Mouse (Mus musculus): ENCODE results near the gene Cdh12. TPM values are rescaled to one million over a fixed set of nuclear protein-coding genes. Genes with fewer than 3 reads are reported as not detected.

The Cdh12 gene
- polyA plus RNA-seq, 1 experiment from 2014 or later = 0.09 TPM

- Histone ChIP-seq H3K4me1 (no peaks in the 10 kb centered on the region), H3K9me3 (replicated peaks) (no peaks in the 10 kb centered on the region), H3K4me3 (replicated peaks) (no peak overlapping the region), H3K27me3 (no peaks in the 10 kb centered on the region), H3K27ac (no peak overlapping the region), H3K4me2 (no peak overlapping the region), H3K36me3 (no peaks in the 10 kb centered on the region), H3K9ac (no peak overlapping the region)
- ATAC-seq (replicated peaks; ENCODE audit: low FRiP score) = no peak
Measured at GRCm38 (mm10) chr15:20944000-20944399, 494.9 kb downstream of the Cdh12 start.

- Histone ChIP-seq H3K9ac (no peak overlapping the region), H3K27me3 (no peaks in the 10 kb centered on the region), H3K4me2 (no peak overlapping the region), H3K4me1 (no peaks in the 10 kb centered on the region), H3K27ac (no peak overlapping the region), H3K4me3 (replicated peaks) (no peak overlapping the region), H3K9me3 (replicated peaks) (no peaks in the 10 kb centered on the region), H3K36me3 (no peaks in the 10 kb centered on the region)
- WGBS = 47% methylated on average over 2 of the region's 2 CpGs
- no peak for ATAC-seq (replicated peaks; ENCODE audit: low FRiP score)
Measured at GRCm38 (mm10) chr15:20967463-20967862, 518.4 kb downstream of the Cdh12 start.

- no peak overlapping the region for H3K4me3 ChIP-seq (replicated peaks)
- no peaks in the 10 kb centered on the region for H3K27me3 ChIP-seq
- no peak overlapping the region for H3K4me2 ChIP-seq
- H3K27ac ChIP-seq = no peak overlapping the region
- H3K9me3 ChIP-seq (replicated peaks) = no peaks in the 10 kb centered on the region
- ATAC-seq (replicated peaks; ENCODE audit: low FRiP score) = no peak
- H3K4me1 ChIP-seq = no peaks in the 10 kb centered on the region
- no peak overlapping the region for H3K9ac ChIP-seq
- no peaks in the 10 kb centered on the region for H3K36me3 ChIP-seq
- 87% methylated on average over 2 of the region's 2 CpGs for WGBS
Measured at GRCm38 (mm10) chr15:20971041-20971440, 522.0 kb downstream of the Cdh12 start.

GRCm38 (mm10) chr15:21000541-21000940, 551.5 kb downstream of the Cdh12 start:
- no peak for ATAC-seq (replicated peaks; ENCODE audit: low FRiP score)
- no peak overlapping the region for H3K4me2 ChIP-seq
- H3K27ac ChIP-seq = no peak overlapping the region
- H3K4me1 ChIP-seq = no peaks in the 10 kb centered on the region
- H3K27me3 ChIP-seq = no peaks in the 10 kb centered on the region
- no peaks in the 10 kb centered on the region for H3K36me3 ChIP-seq
- 85% methylated on average over 4 of the region's 4 CpGs for WGBS
- H3K9ac ChIP-seq = no peak overlapping the region
- H3K9me3 ChIP-seq (replicated peaks) = no peaks in the 10 kb centered on the region
- no peak overlapping the region for H3K4me3 ChIP-seq (replicated peaks)

GRCm38 (mm10) chr15:21007931-21008330, 558.9 kb downstream of the Cdh12 start:
- H3K4me1 ChIP-seq = no peaks in the 10 kb centered on the region
- H3K4me3 ChIP-seq (replicated peaks) = no peak overlapping the region
- H3K27ac ChIP-seq = no peak overlapping the region
- H3K9me3 ChIP-seq (replicated peaks) = no peaks in the 10 kb centered on the region
- no peak for ATAC-seq (replicated peaks; ENCODE audit: low FRiP score)
- no peak overlapping the region for H3K9ac ChIP-seq
- H3K4me2 ChIP-seq = no peak overlapping the region
- no peaks in the 10 kb centered on the region for H3K27me3 ChIP-seq
- 92% methylated on average over 2 of the region's 2 CpGs for WGBS
- no peaks in the 10 kb centered on the region for H3K36me3 ChIP-seq

- Histone ChIP-seq H3K9me3 (replicated peaks) (no peaks in the 10 kb centered on the region), H3K9ac (no peak overlapping the region), H3K27ac (no peak overlapping the region), H3K27me3 (no peaks in the 10 kb centered on the region), H3K4me3 (replicated peaks) (no peak overlapping the region), H3K4me2 (no peak overlapping the region), H3K36me3 (no peaks in the 10 kb centered on the region), H3K4me1 (no peaks in the 10 kb centered on the region)
- ATAC-seq (replicated peaks; ENCODE audit: low FRiP score) = no peak
- WGBS = 41% methylated on average over 1 of the region's 1 CpGs
Measured at GRCm38 (mm10) chr15:21008487-21008886, 559.4 kb downstream of the Cdh12 start.

GRCm38 (mm10) chr15:21008969-21009368, 559.9 kb downstream of the Cdh12 start:
- Histone ChIP-seq H3K4me3 (replicated peaks) (no peak overlapping the region), H3K4me2 (no peak overlapping the region), H3K27ac (no peak overlapping the region), H3K4me1 (no peaks in the 10 kb centered on the region), H3K27me3 (no peaks in the 10 kb centered on the region), H3K36me3 (no peaks in the 10 kb centered on the region), H3K9ac (no peak overlapping the region), H3K9me3 (replicated peaks) (no peaks in the 10 kb centered on the region)
- ATAC-seq (replicated peaks; ENCODE audit: low FRiP score) = no peak
- WGBS = 53% methylated on average over 3 of the region's 3 CpGs

- no peaks in the 10 kb centered on the region for H3K4me1 ChIP-seq
- no peak for ATAC-seq (replicated peaks; ENCODE audit: low FRiP score)
- no peak overlapping the region for H3K4me3 ChIP-seq (replicated peaks)
- no peaks in the 10 kb centered on the region for H3K27me3 ChIP-seq
- no peak overlapping the region for H3K9ac ChIP-seq
- WGBS = 69% methylated on average over 1 of the region's 1 CpGs
- no peaks in the 10 kb centered on the region for H3K36me3 ChIP-seq
- no peak overlapping the region for H3K27ac ChIP-seq
- no peaks in the 10 kb centered on the region for H3K9me3 ChIP-seq (replicated peaks)
- no peak overlapping the region for H3K4me2 ChIP-seq
Measured at GRCm38 (mm10) chr15:21063683-21064082, 614.6 kb downstream of the Cdh12 start.

GRCm38 (mm10) chr15:21069264-21069663, 620.2 kb downstream of the Cdh12 start:
- Histone ChIP-seq H3K9ac (no peak overlapping the region), H3K36me3 (no peaks in the 10 kb centered on the region), H3K27me3 (no peaks in the 10 kb centered on the region), H3K4me3 (replicated peaks) (no peak overlapping the region), H3K4me2 (no peak overlapping the region), H3K27ac (no peak overlapping the region), H3K9me3 (replicated peaks) (no peaks in the 10 kb centered on the region), H3K4me1 (no peaks in the 10 kb centered on the region)
- no peak for ATAC-seq (replicated peaks; ENCODE audit: low FRiP score)
- 77% methylated on average over 2 of the region's 2 CpGs for WGBS

GRCm38 (mm10) chr15:21092824-21093223, 643.8 kb downstream of the Cdh12 start:
- H3K36me3 ChIP-seq = no peaks in the 10 kb centered on the region

GRCm38 (mm10) chr15:21109009-21109841, 660.2 kb downstream of the Cdh12 start:
- Histone ChIP-seq H3K9ac (no peak overlapping the region), H3K27ac (no peak overlapping the region), H3K4me1 (0 out of 2 replicates have a peak, but pooled peaks cover 5% of the 10 kb centered on the region), H3K27me3 (peaks cover 3% of the 10 kb centered on the region; the same call in 1 of the 2 replicates), H3K4me2 (peak overlapping the region; percentile 55), H3K9me3 (replicated peaks) (no peaks in the 10 kb centered on the region), H3K36me3 (no peaks in the 10 kb centered on the region), H3K4me3 (replicated peaks) (peak overlapping the region; percentile 30)
- 12% methylated on average over 11 of the region's 11 CpGs for WGBS
- peak; percentile 85 for ATAC-seq (replicated peaks; ENCODE audit: low FRiP score)

More at GRCm38 (mm10) chr15:21092824-21093223, 643.8 kb downstream of the Cdh12 start:
- Histone ChIP-seq H3K9ac (no peak overlapping the region), H3K4me2 (no peak overlapping the region), H3K9me3 (replicated peaks) (no peaks in the 10 kb centered on the region), H3K4me1 (no peaks in the 10 kb centered on the region), H3K27me3 (no peaks in the 10 kb centered on the region), H3K27ac (no peak overlapping the region), H3K4me3 (replicated peaks) (no peak overlapping the region)
- ATAC-seq (replicated peaks; ENCODE audit: low FRiP score) = no peak
- WGBS = 89% methylated on average over 1 of the region's 1 CpGs

- no peaks in the 10 kb centered on the region for H3K9me3 ChIP-seq (replicated peaks)
- 74% methylated on average over 4 of the region's 4 CpGs for WGBS
Measured at GRCm38 (mm10) chr15:21109889-21110500, 660.9 kb downstream of the Cdh12 start.

More at GRCm38 (mm10) chr15:21109889-21110500, 660.9 kb downstream of the Cdh12 start:
- H3K4me2 ChIP-seq = no peak overlapping the region; the same call in 1 of the 2 replicates
- no peaks in the 10 kb centered on the region for H3K36me3 ChIP-seq
- H3K27me3 ChIP-seq = peaks cover 3% of the 10 kb centered on the region; the same call in 1 of the 2 replicates
- ATAC-seq (replicated peaks; ENCODE audit: low FRiP score) = no peak
- no peak overlapping the region for H3K27ac ChIP-seq
- no peak overlapping the region for H3K4me3 ChIP-seq (replicated peaks)
- H3K4me1 ChIP-seq = 0 out of 2 replicates have a peak, but pooled peaks cover 5% of the 10 kb centered on the region
- H3K9ac ChIP-seq = no peak overlapping the region
